Mouse (Mus musculus): ENCODE results near the gene Tap2. TPM values are rescaled to one million over a fixed set of nuclear protein-coding genes. Genes with fewer than 3 reads are reported as not detected.

Gene Tap2
- polyA plus RNA-seq (2012; rRNA removed): 1.3 and 2.0 TPM in 2 replicates

DNA sequence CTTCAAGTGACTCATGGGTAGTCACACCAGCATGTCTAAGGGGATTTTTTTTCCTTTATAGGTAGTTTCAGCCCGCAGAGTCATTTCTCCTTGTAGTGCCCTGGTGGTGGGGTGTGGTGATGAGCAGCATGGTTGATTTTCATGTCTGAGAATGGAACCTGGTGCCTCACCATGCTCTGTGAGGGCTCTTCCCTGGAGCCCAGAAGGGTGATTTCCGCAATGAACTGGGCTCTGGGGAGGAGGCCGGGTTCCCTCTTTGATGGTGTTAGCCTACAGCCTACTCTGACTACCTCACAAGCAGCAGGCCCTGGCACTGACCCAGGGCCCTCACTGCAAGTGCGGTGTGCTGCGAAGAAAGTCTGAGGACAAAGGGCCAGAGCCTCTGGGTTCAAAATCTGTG, at the start of gene Tap2:
Gene Tap2 (plus strand): TSS at position 84 of the 400 bp plus-strand sequence.

DNA sequence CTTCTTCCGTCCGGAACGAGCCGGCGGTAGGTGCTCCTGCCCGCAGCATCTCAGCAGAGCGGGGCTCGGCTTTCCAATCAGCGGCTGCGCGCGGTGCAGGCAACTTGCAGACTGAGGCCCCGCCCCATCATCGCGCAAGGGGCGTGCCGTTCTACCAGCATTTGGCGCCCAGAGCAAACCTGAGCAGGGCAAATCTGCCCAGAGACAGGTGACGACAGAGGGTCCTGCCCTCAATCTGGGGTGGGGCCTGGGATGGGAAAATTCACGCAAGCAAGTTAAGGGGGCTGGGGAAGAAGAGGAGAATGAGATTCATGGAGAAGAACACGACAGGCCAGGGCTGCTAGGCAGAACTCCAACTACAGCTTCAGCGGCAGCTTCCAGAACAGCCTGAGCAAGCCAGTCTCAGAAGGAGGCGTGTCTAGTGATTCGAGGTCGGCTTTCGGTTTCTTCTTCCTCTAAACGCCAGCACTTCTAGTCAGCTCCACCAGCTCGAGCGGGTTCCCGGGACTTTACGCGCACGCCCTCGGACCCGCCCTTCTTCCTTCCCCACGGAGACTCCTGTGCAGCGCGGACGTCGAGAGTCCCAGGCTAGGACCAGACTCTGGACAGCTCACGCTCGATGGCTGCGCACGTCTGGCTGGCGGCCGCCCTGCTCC, 15.9 kb upstream of the Tap2 start, which contains the start of the genes Tap1 and Psmb9:
Gene Tap1 (plus strand): TSS at position 293 of the 656 bp plus-strand sequence.
Gene Psmb9 (minus strand): TSS at position 504 of the 656 bp plus-strand sequence.

GRCm38 (mm10) chr17:34196941-34197894, 6.1 kb upstream of the Tap2 start, which contains the start of gene Psmb8:
TSS of gene Psmb8 (plus strand) at chr17:34197721.

DNA sequence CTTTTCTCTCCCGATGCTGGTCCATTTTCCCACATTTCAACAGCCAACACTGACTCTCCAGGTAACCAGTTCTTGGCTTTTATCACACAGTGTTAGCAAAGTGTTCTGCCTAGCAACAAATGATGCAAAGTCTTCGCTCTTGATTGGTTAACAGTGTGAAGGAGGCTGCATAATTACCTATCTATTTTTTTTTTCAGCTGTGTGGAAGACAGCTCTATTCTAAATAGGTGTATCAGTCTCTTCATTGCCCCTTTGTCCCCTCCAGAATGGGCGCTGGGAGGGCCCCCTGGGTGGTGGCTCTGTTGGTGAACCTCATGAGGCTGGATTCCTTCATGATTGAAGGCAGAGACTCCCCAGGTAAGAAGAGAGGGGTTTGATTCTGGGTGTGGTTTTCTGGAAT, 35.4 kb downstream of the Tap2 start, which contains the start of gene H2-Ob:
Gene H2-Ob (plus strand): TSS at position 198 of the 400 bp plus-strand sequence.

DNA sequence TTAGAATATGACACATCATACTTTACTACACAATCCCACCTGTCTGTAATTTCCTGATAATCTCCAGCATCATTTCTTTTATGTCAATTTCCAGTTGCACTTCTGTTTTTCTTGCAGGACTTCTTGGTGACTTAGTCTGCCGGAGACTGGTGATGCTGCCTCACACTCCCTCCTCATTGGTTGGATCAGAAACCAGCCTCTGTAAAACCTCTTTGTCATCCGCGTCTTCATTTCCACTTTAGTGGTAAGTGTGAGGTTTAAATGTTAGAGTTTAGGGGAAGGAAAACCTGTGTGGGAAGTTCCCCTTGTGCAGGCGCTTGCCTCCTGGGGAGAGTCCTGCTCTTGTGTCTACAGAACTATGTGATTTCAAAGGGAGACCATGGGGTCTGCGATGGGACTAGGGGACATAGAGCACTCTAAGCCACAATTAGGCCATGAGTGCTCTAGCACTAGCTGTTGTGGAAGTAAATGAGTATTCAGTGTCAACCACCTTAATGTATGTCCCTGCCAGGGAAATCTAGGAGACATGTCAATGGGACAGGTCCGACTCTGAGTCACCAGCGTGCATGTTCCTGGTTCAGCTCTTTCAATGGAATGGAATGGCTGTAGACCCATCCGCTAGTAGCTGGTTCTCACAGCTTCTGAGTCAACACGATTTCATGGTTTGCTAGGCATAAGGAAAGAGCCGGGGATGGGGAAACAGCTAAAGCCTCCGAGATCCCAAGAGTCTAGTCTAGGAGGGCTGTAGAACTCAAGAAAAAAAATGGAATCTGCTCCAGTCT, 54.5 kb downstream of the Tap2 start, which contains the start of gene H2-Ab1:
Gene H2-Ab1 (plus strand): TSS at position 96 of the 782 bp plus-strand sequence.

Other genes starting within 250 kb of the Tap2 start
- gene Vps52, start 247.7 kb upstream of the Tap2 start, polyA plus RNA-seq (2012; rRNA removed): 63.4 and 64.7 TPM in 2 replicates
- gene Rps18, start 247.5 kb upstream of the Tap2 start, polyA plus RNA-seq (2012; rRNA removed): 1,006 and 1,081 TPM in 2 replicates
- gene H2-K1, start 203.2 kb upstream of the Tap2 start, polyA plus RNA-seq (2012; rRNA removed): 27.6 and 29.7 TPM in 2 replicates
- 62.7 and 65.1 TPM in 2 replicates for gene Ring1, start 178.8 kb upstream of the Tap2 start, polyA plus RNA-seq (2012; rRNA removed)
- 115 and 118 TPM in 2 replicates for gene H2-Ke6, start 175.5 kb upstream of the Tap2 start, polyA plus RNA-seq (2012; rRNA removed)
- gene Slc39a7, start 171.8 kb upstream of the Tap2 start, polyA plus RNA-seq (2012; rRNA removed): 113 and 136 TPM in 2 replicates
- 88.3 and 91.0 TPM in 2 replicates for gene Rxrb, start 171.7 kb upstream of the Tap2 start, polyA plus RNA-seq (2012; rRNA removed)
- 13.9 and 70.2 TPM in 2 replicates for gene Col11a2, start 164.1 kb upstream of the Tap2 start, polyA plus RNA-seq (2012; rRNA removed)
- 0.15 and 0.29 TPM in 2 replicates for gene H2-Oa, start 111.2 kb upstream of the Tap2 start, polyA plus RNA-seq (2012; rRNA removed)
- 10.2 and 10.5 TPM in 2 replicates for gene H2-DMa, start 84.0 kb upstream of the Tap2 start, polyA plus RNA-seq (2012; rRNA removed)
- 206 and 231 TPM in 2 replicates for gene Brd2, start 80.9 kb upstream of the Tap2 start, polyA plus RNA-seq (2012; rRNA removed)
- gene H2-DMb2, start 60.2 kb upstream of the Tap2 start, polyA plus RNA-seq (2012; rRNA removed): 0.15 and 0.29 TPM in 2 replicates
- gene H2-DMb1, start 50.5 kb upstream of the Tap2 start, polyA plus RNA-seq (2012; rRNA removed): 1.0 and 1.9 TPM in 2 replicates
- 2.8 and 4.5 TPM in 2 replicates for gene Tap1, start 16.0 kb upstream of the Tap2 start, polyA plus RNA-seq (2012; rRNA removed)
- 1.8 and 2.6 TPM in 2 replicates for gene Psmb9, start 15.8 kb upstream of the Tap2 start, polyA plus RNA-seq (2012; rRNA removed)
- 5.1 and 6.8 TPM in 2 replicates for gene Psmb8, start 5.8 kb upstream of the Tap2 start, polyA plus RNA-seq (2012; rRNA removed)
- 0.07 TPM in 1 of 2 replicates, not detected in the other for gene H2-Ob, start 35.4 kb downstream of the Tap2 start, polyA plus RNA-seq (2012; rRNA removed)
- gene H2-Ab1, start 54.2 kb downstream of the Tap2 start, polyA plus RNA-seq (2012; rRNA removed): 1.9 and 2.8 TPM in 2 replicates
- gene H2-Aa, start 84.3 kb downstream of the Tap2 start, polyA plus RNA-seq (2012; rRNA removed): 0.54 and 1.0 TPM in 2 replicates
- 1.2 and 2.2 TPM in 2 replicates for gene H2-Eb1, start 102.3 kb downstream of the Tap2 start, polyA plus RNA-seq (2012; rRNA removed)
- 0.16 and 0.19 TPM in 2 replicates for gene H2-Eb2, start 122.1 kb downstream of the Tap2 start, polyA plus RNA-seq (2012; rRNA removed)
- 0.03 and 0.05 TPM in 2 replicates for gene Btnl2, start 151.3 kb downstream of the Tap2 start, polyA plus RNA-seq (2012; rRNA removed)
- gene Btnl1, start 173.6 kb downstream of the Tap2 start, polyA plus RNA-seq (2012; rRNA removed): not detected in 2 replicates
- 10.5 and 11.5 TPM in 2 replicates for gene BC051142, start 195.3 kb downstream of the Tap2 start, polyA plus RNA-seq (2012; rRNA removed)